In the genomic region with DNA sequence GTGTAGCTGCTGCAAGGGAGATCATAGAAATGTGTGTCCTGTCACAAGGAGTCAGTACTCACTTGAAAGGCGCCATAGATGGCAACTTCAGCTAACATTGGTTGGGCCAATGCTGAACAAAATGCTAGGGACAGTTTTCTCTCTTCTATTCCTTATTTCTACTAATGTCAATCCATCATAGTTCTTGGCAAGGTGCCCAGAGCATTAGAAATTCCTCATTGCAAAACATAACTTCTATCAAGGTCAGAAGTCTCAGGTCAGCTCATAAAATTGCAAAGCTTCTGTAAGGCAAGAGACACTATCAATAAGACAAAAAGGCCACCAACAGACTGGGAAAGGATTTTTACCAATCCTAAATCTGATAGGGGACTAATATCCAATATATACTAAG, we compare ENCODE assay signal across 22 mouse cellular contexts.
DNase-seq lines count a peak whose midpoint lies in the region; TF ChIP-seq lines count a peak whose summit lies in the region.
"Had no signal": no experiment of that assay in that cellular context is flagged by ENCODE, and none has a peak within 500 bp of the region (broad histone marks: within the 10 kb centered on the region; RNA-seq: fewer than 3 reads in every experiment).

No protein-coding gene starts in this region.

- peak; percentile 4 for DNase-seq in adrenal gland, adult 8-10 months
- no peak for DNase-seq in adrenal gland, postnatal 25 days
- peak; percentile 34 for DNase-seq in NIH3T3 (ENCODE audit: low read depth)
- DNase-seq in adrenal gland, postnatal 10 days: peak; percentile 46
- DNase-seq in cerebellum, adult 18-20 months: no peak
- DNase-seq in hindbrain, embryonic 10.5 days (ENCODE audit: low spot score): no peak
- DNase-seq: B cell, adult 2 months; cerebellum, adult 11-12 months; cerebellum, adult 9-10 months; cerebellum, postnatal 14 days; gastrocnemius, postnatal 10 days; heart, adult 18-20 months; heart, postnatal 10 days; heart, postnatal 36 days had no signal

- peaks cover 5% of the 10 kb centered on the region; the same call in 1 of the 2 replicates for H3K4me1 ChIP-seq in olfactory bulb, adult 2 months (ENCODE audit: control insufficient read depth, insufficient read depth, low read length)
- 0 out of 2 replicates have a peak, but pooled peaks cover 6% of the 10 kb centered on the region for H3K4me1 ChIP-seq in hindbrain, embryonic 10.5 days (replicated peaks)
- H3K4me1 ChIP-seq: heart, embryonic 12.5 days; heart, embryonic 15.5 days had no signal

- WGBS in olfactory bulb, adult 2 months: 94% methylated on average over 1 of the region's 1 CpGs
- 87% methylated on average over 1 of the region's 1 CpGs for WGBS in hindbrain, embryonic 10.5 days

- H3K27ac ChIP-seq in olfactory bulb, adult 2 months (ENCODE audit: insufficient read depth, low read depth, low read length): peak overlapping the region; percentile 37; the same call in 1 of the 2 replicates
- H3K27ac ChIP-seq in hindbrain, embryonic 10.5 days: no peak overlapping the region
- H3K27ac ChIP-seq: forebrain, embryonic 10.5 days; forebrain, embryonic 13.5 days; heart, embryonic 15.5 days; hindbrain, embryonic 14.5 days had no signal

- no peak overlapping the region for H3K4me3 ChIP-seq in olfactory bulb, adult 2 months (ENCODE audit: insufficient read depth, low read depth, low read length)
- no peak overlapping the region for H3K4me3 ChIP-seq in hindbrain, embryonic 10.5 days
- H3K4me3 ChIP-seq: forebrain, embryonic 10.5 days; forebrain, embryonic 13.5 days; heart, embryonic 12.5 days; heart, embryonic 15.5 days had no signal

- no peaks in the 10 kb centered on the region for H3K9me3 ChIP-seq in hindbrain, embryonic 10.5 days
- H3K9me3 ChIP-seq: forebrain, embryonic 10.5 days; forebrain, embryonic 13.5 days; heart, embryonic 12.5 days; heart, embryonic 15.5 days had no signal

- no peaks in the 10 kb centered on the region for H3K36me3 ChIP-seq in hindbrain, embryonic 10.5 days
- H3K36me3 ChIP-seq: forebrain, embryonic 10.5 days; G1E; heart, embryonic 12.5 days; heart, embryonic 15.5 days had no signal

- TF ChIP-seq POLR2A in olfactory bulb, adult 2 months (IDR thresholded peaks at IDR 0.05; ENCODE audit: insufficient read depth, low read depth, low read length): no peak

- H3K27me3 ChIP-seq in hindbrain, embryonic 10.5 days (ENCODE audit: insufficient read depth, poor library complexity, severe bottlenecking): no peaks in the 10 kb centered on the region
- H3K27me3 ChIP-seq: CH12.LX; forebrain, embryonic 13.5 days; heart, embryonic 12.5 days; heart, embryonic 15.5 days had no signal

- no peak for TF ChIP-seq CTCF in olfactory bulb, adult 2 months (IDR thresholded peaks at IDR 0.05; ENCODE audit: insufficient read depth, low read depth, low read length)

Comparison
In these comparisons a context has a peak if more than half of its experiments do, and no peak if none do; other contexts are left out.
1. DNase-seq: peak in adrenal gland, adult 8-10 months (single experiment), NIH3T3 (single experiment) and adrenal gland, postnatal 10 days (single experiment); none in adrenal gland, postnatal 25 days (single experiment), cerebellum, adult 18-20 months (0 of 2) and hindbrain, embryonic 10.5 days (single experiment).